Mouse (Mus musculus): ENCODE measurements around the gene Lgr4. TPM values are rescaled to one million over a fixed set of nuclear protein-coding genes. Genes with fewer than 3 reads are reported as not detected.

Gene Lgr4
- total and polyA plus RNA-seq, 3 experiments = 0.98 to 12.1 (median 7.1) TPM

DNA sequence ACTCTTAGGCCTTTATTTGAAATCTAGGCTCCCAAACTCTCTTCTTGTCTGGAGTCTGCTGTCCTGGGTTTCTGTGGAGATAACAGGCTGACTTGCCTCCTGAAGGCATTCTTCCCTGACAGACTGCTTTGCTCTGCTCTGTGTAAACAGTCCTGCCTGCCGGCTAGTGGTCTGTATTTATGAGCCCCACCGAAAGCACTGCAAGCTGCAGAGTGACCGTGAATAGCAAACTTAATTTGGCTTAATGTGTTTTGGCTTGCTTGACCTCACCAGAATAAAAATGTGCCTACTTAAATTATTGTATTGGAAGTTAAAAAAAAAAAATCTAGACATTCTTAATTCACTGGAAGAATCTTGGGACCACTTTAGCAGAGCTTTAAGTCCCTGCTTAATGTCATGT, 71.7 kb downstream of the Lgr4 start:
- Histone ChIP-seq H3K27me3 (ENCODE audit: insufficient read depth, low read length) (peaks cover 13% of the 10 kb centered on the region; the same call in 1 of the 2 replicates), H3K36me3 (replicated peaks) (peaks cover 8% of the 10 kb centered on the region), H3K4me3 (ENCODE audit: low read depth, low read length) (no peak overlapping the region), H3K4me1 (ENCODE audit: insufficient read depth, low read depth, low read length) (peaks cover 25% of the 10 kb centered on the region), H3K9me3 (replicated peaks) (no peaks in the 10 kb centered on the region)
- no peak for ATAC-seq (ENCODE audit: extremely low read depth, insufficient number of reproducible peaks, low FRiP score, poor library complexity, severe bottlenecking)
- no peak for DNase-seq (ENCODE audit: low spot score)
- TF ChIP-seq POLR2AphosphoS5 (IDR thresholded peaks at IDR 0.05; ENCODE audit: insufficient replicate concordance, low read depth, low read length) = no peak
- no peak for TF ChIP-seq GATA1 (IDR thresholded peaks at IDR 0.05; ENCODE audit: borderline replicate concordance, low read length)
- no peak for TF ChIP-seq GATA2 (IDR thresholded peaks at IDR 0.05; ENCODE audit: borderline replicate concordance, low read depth, low read length)
- no peak for TF ChIP-seq CTCF (IDR thresholded peaks at IDR 0.05; ENCODE audit: low read depth, low read length)
- no peak for TF ChIP-seq TAL1 (conservative IDR thresholded peaks at IDR 0.05; ENCODE audit: low read depth, low read length)

DNA sequence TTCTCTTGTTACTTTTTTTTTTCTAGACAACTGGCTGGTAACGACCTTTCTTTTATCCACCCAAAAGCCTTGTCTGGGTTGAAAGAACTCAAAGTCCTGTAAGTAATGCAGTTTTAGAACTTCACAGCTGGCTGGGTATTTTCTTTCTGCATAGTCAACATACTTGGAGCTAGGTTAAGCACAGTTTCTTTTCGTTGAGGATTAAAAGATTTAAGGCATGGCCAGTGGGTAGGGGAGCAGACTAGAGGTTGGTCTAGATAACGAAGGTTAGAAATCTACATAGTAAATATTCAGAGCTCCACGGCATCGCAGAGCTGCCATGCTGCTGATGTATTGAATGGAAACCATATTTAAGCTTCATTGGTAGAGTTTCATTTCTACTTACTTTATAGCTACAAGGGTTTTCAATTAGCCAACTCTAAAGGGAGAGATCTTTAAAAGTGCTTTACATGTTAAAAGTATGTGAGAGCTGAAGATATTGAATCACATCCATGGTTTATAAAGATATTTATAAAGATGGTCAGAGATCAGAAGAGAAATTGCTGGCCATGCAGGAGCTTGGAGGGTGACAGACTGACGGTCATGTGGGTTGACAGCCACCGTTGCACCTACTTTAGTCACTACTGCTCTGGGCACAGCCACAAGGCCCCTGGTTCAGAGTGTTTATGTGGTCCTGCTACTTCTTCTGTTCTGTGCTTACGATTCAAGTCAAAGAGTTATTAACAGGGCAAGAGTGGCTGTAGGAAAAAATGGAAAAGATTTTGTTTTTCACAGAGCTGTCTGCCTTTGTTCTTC, 72.4 kb downstream of the Lgr4 start:
- TF ChIP-seq POLR2AphosphoS5 (IDR thresholded peaks at IDR 0.05; ENCODE audit: insufficient replicate concordance, low read depth, low read length) (no peak), GATA1 (IDR thresholded peaks at IDR 0.05; ENCODE audit: borderline replicate concordance, low read length) (no peak), TAL1 (conservative IDR thresholded peaks at IDR 0.05; ENCODE audit: low read depth, low read length) (no peak), CTCF (IDR thresholded peaks at IDR 0.05; ENCODE audit: low read depth, low read length) (no peak), GATA2 (IDR thresholded peaks at IDR 0.05; ENCODE audit: borderline replicate concordance, low read depth, low read length) (no peak)
- DNase-seq (ENCODE audit: low spot score) = no peak
- peaks cover 12% of the 10 kb centered on the region; the same call in 1 of the 2 replicates for H3K27me3 ChIP-seq (ENCODE audit: insufficient read depth, low read length)
- peaks cover 30% of the 10 kb centered on the region for H3K4me1 ChIP-seq (ENCODE audit: insufficient read depth, low read depth, low read length)
- H3K36me3 ChIP-seq (replicated peaks) = peaks cover 8% of the 10 kb centered on the region
- ATAC-seq (ENCODE audit: extremely low read depth, insufficient number of reproducible peaks, low FRiP score, poor library complexity, severe bottlenecking) = no peak
- no peak overlapping the region for H3K4me3 ChIP-seq (ENCODE audit: low read depth, low read length)
- no peaks in the 10 kb centered on the region for H3K9me3 ChIP-seq (replicated peaks)

DNA sequence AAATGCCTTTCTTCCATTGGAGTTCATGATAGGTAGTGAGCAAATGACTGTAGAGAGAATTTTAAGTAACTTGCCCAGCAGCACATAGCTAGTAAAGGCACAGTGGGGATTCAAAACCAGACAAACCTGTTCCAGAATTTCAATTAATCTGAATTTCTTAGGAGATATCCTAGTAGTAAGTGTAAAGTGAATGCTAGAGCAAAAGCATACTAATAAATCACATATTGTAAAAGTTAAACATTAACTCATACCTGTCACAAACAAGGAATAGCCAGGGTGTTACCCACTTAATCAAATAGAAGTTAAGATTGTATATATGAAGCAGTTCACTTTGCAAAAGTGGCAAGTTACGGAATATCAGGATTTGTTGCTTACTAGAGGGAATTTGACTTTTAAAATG, 74.3 kb downstream of the Lgr4 start:
- Histone ChIP-seq H3K4me1 (ENCODE audit: insufficient read depth, low read depth, low read length) (peaks cover 44% of the 10 kb centered on the region), H3K9me3 (replicated peaks) (no peaks in the 10 kb centered on the region), H3K36me3 (replicated peaks) (peaks cover 4% of the 10 kb centered on the region), H3K27me3 (ENCODE audit: insufficient read depth, low read length) (peaks cover 13% of the 10 kb centered on the region; the same call in 1 of the 2 replicates), H3K4me3 (ENCODE audit: low read depth, low read length) (no peak overlapping the region)
- TF ChIP-seq POLR2AphosphoS5 (IDR thresholded peaks at IDR 0.05; ENCODE audit: insufficient replicate concordance, low read depth, low read length) = no peak
- DNase-seq (ENCODE audit: low spot score) (no peak), ATAC-seq (ENCODE audit: extremely low read depth, insufficient number of reproducible peaks, low FRiP score, poor library complexity, severe bottlenecking) (no peak)

DNA sequence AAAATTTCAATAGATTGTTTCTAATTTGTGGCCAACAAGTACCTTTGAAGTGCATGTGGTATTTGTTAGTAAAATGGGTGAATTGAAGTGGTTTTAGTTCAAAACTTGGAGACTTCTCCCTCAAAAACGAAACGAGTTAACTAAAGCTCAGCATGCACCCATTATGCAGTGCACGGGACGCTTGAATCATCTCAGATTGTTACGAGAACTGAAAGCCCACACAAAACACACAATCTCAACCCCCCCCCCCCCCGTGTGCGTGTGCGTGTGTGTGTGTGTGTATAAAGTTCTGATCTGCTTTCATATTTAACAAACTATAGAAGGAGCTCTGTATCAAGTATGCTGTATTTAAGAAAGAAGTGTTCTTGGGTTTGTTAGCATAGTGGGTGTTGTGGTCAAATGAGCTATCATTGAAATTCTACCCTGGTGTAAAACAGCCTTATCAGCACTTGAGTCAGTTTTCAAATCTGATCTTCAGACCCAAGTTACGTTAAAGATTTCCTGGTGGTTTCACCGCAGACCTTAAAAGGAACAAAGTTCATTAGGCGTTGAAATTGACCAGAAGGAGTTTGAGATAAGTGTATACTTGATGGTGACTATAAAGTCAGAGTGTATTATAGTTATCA, 75.1 kb downstream of the Lgr4 start:
- H3K36me3 ChIP-seq (replicated peaks) = peaks cover 2% of the 10 kb centered on the region
- peaks cover 38% of the 10 kb centered on the region for H3K4me1 ChIP-seq (ENCODE audit: insufficient read depth, low read depth, low read length)
- H3K27me3 ChIP-seq (ENCODE audit: insufficient read depth, low read length) = peaks cover 13% of the 10 kb centered on the region; the same call in 1 of the 2 replicates
- TF ChIP-seq CTCF (IDR thresholded peaks at IDR 0.05; ENCODE audit: low read depth, low read length) = no peak
- TF ChIP-seq TAL1 (conservative IDR thresholded peaks at IDR 0.05; ENCODE audit: low read depth, low read length) = peak; percentile 28; the same call in 1 of the 2 replicates
- no peak for TF ChIP-seq GATA1 (IDR thresholded peaks at IDR 0.05; ENCODE audit: borderline replicate concordance, low read length)
- TF ChIP-seq POLR2AphosphoS5 (IDR thresholded peaks at IDR 0.05; ENCODE audit: insufficient replicate concordance, low read depth, low read length) = no peak
- no peak overlapping the region; the same call in 1 of the 2 replicates for H3K4me3 ChIP-seq (ENCODE audit: low read depth, low read length)
- no peaks in the 10 kb centered on the region for H3K9me3 ChIP-seq (replicated peaks)
- DNase-seq (ENCODE audit: low spot score) (peak; percentile 3), ATAC-seq (ENCODE audit: extremely low read depth, insufficient number of reproducible peaks, low FRiP score, poor library complexity, severe bottlenecking) (peak; percentile 85)

DNA sequence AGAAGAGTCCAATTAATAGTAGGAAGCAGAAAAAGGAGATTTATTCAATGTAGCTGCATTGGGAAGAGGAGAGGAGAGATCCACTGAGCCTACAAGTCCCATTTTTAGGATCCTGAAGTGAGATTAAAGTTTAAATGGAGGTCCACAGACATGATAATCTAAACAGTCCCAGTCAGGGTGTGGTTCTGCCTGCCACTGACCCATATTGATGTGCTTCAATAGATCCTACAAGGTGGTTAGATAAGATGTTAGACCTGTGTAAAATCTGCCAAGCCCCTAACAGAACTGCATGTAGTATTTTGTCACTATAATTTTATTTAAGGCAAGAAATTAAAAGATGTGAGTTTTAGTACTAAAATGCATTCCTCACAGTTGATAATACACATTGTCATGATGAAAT, 76.0 kb downstream of the Lgr4 start:
- Histone ChIP-seq H3K27me3 (ENCODE audit: insufficient read depth, low read length) (peaks cover 9% of the 10 kb centered on the region; the same call in 1 of the 2 replicates), H3K9me3 (replicated peaks) (no peaks in the 10 kb centered on the region), H3K4me3 (ENCODE audit: low read depth, low read length) (no peak overlapping the region), H3K36me3 (replicated peaks) (peaks cover 2% of the 10 kb centered on the region), H3K4me1 (ENCODE audit: insufficient read depth, low read depth, low read length) (peaks cover 36% of the 10 kb centered on the region)
- no peak for ATAC-seq (ENCODE audit: extremely low read depth, insufficient number of reproducible peaks, low FRiP score, poor library complexity, severe bottlenecking)
- 0 out of 2 replicates have a peak, but pooled peaks have one; percentile 22 for TF ChIP-seq TAL1 (conservative IDR thresholded peaks at IDR 0.05; ENCODE audit: low read depth, low read length)
- no peak for TF ChIP-seq GATA1 (IDR thresholded peaks at IDR 0.05; ENCODE audit: borderline replicate concordance, low read length)
- DNase-seq (ENCODE audit: low spot score) = no peak

DNA sequence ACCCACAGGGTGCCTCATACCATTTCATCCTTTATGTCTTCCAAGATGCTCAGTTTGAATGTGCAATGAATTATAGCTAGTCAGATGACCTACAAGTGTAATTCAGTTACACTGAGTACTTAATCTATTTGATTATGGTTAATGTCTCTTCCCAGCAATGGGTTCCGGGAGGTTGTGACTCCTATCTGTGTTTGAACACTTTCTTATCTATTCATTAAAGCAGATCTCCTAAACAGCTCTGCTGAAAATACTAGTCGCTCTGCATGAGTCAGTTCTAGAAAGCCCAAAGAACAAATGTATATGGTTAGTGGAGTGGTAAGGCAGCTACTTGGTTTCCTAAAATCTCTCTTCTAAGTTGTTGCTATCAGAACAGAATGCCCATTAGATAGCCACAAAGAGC, 77.6 kb downstream of the Lgr4 start:
- Histone ChIP-seq H3K27me3 (ENCODE audit: insufficient read depth, low read length) (peaks cover 7% of the 10 kb centered on the region; the same call in 1 of the 2 replicates), H3K4me3 (ENCODE audit: low read depth, low read length) (no peak overlapping the region), H3K9me3 (replicated peaks) (no peaks in the 10 kb centered on the region), H3K36me3 (replicated peaks) (peaks cover 2% of the 10 kb centered on the region), H3K4me1 (ENCODE audit: insufficient read depth, low read depth, low read length) (peaks cover 34% of the 10 kb centered on the region)
- DNase-seq (ENCODE audit: low spot score) (no peak), ATAC-seq (ENCODE audit: extremely low read depth, insufficient number of reproducible peaks, low FRiP score, poor library complexity, severe bottlenecking) (peak; percentile 37; the same call in 1 of the 2 replicates)
- TF ChIP-seq TAL1 (conservative IDR thresholded peaks at IDR 0.05; ENCODE audit: low read depth, low read length) (no peak), GATA1 (IDR thresholded peaks at IDR 0.05; ENCODE audit: borderline replicate concordance, low read length) (no peak), POLR2AphosphoS5 (IDR thresholded peaks at IDR 0.05; ENCODE audit: insufficient replicate concordance, low read depth, low read length) (no peak), CTCF (IDR thresholded peaks at IDR 0.05; ENCODE audit: low read depth, low read length) (no peak), GATA2 (IDR thresholded peaks at IDR 0.05; ENCODE audit: borderline replicate concordance, low read depth, low read length) (no peak)
